9 mouse cellular contexts compared by ENCODE assay signal in the genomic region with DNA sequence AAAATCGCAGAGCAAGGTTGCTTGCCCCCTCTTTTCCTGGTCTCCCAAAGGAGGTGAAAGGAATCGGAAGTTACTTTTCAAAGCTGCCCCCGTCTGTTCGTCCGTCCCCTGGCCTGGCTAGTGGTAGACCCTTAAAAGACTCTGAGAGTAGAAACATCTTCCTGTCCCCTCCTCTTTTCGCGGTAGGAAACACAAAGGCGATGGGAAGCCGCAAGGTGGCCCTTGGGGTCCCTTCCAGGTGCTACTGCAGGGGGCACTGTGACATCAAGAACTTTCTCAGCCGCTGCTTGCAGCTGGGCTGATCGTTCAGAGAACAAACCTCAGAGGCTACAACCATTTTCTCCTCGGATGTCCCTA.
DNase-seq lines count a peak whose midpoint lies in the region; ATAC-seq and TF ChIP-seq lines count a peak whose summit lies in the region.
"Had no signal": no experiment of that assay in that cellular context is flagged by ENCODE, and none has a peak within 500 bp of the region (broad histone marks: within the 10 kb centered on the region; RNA-seq: fewer than 3 reads in every experiment).

No protein-coding gene starts in this region.

- H3K36me3 ChIP-seq in E14TG2a.4 (ENCODE audit: insufficient read depth, low read length), result no peaks in the 10 kb centered on the region
- no peaks in the 10 kb centered on the region for H3K36me3 ChIP-seq in forebrain, embryonic 16.5 days (ENCODE audit: control insufficient read depth, insufficient read depth)
- no peaks in the 10 kb centered on the region for H3K36me3 ChIP-seq in hindbrain, postnatal 0 days (ENCODE audit: insufficient read depth, low read length)
- no peaks in the 10 kb centered on the region for H3K36me3 ChIP-seq in liver, embryonic 15.5 days (replicated peaks)

- H3K9me3 ChIP-seq in E14TG2a.4 (ENCODE audit: low read length), result peaks cover 12% of the 10 kb centered on the region
- no peaks in the 10 kb centered on the region for H3K9me3 ChIP-seq in forebrain, embryonic 16.5 days (ENCODE audit: control insufficient read depth, low read length)
- H3K9me3 ChIP-seq in hindbrain, postnatal 0 days (ENCODE audit: low read length), result no peaks in the 10 kb centered on the region
- H3K9me3 ChIP-seq in liver, embryonic 15.5 days (replicated peaks), result no peaks in the 10 kb centered on the region
- H3K9me3 ChIP-seq: megakaryocyte, embryonic 14.5 days had no signal

- H3K27me3 ChIP-seq in E14TG2a.4 (ENCODE audit: insufficient read depth, low read length), result peaks cover 23% of the 10 kb centered on the region
- peaks cover 45% of the 10 kb centered on the region for H3K27me3 ChIP-seq in forebrain, embryonic 16.5 days (replicated peaks; ENCODE audit: control insufficient read depth, insufficient read depth, low read length)
- peaks cover 52% of the 10 kb centered on the region for H3K27me3 ChIP-seq in hindbrain, postnatal 0 days (ENCODE audit: insufficient read depth, low read length)
- peaks cover 33% of the 10 kb centered on the region for H3K27me3 ChIP-seq in liver, embryonic 15.5 days

- H3K27ac ChIP-seq in forebrain, embryonic 16.5 days (ENCODE audit: low read length), result no peak overlapping the region
- no peak overlapping the region for H3K27ac ChIP-seq in hindbrain, postnatal 0 days
- H3K27ac ChIP-seq in liver, embryonic 15.5 days (replicated peaks), result no peak overlapping the region

- no peak overlapping the region for H3K4me3 ChIP-seq in E14TG2a.4 (replicated peaks; ENCODE audit: low read length)
- H3K4me3 ChIP-seq in forebrain, embryonic 16.5 days (replicated peaks; ENCODE audit: low read length), result no peak overlapping the region
- no peak overlapping the region for H3K4me3 ChIP-seq in hindbrain, postnatal 0 days (ENCODE audit: low read length)
- H3K4me3 ChIP-seq in liver, embryonic 15.5 days (replicated peaks), result no peak overlapping the region
- H3K4me3 ChIP-seq: megakaryocyte, embryonic 14.5 days had no signal

- peak overlapping the region; percentile 25; the same call in 1 of the 2 replicates for H3K4me2 ChIP-seq in forebrain, embryonic 16.5 days (ENCODE audit: low read length)
- peak overlapping the region; percentile 25; the same call in 1 of the 2 replicates for H3K4me2 ChIP-seq in hindbrain, postnatal 0 days (ENCODE audit: low read depth, low read length)
- peak overlapping the region; percentile 37 for H3K4me2 ChIP-seq in liver, embryonic 15.5 days

- under 1% methylated on average over 12 of the region's 12 CpGs for WGBS in forebrain, embryonic 16.5 days
- 2% methylated on average over 12 of the region's 12 CpGs for WGBS in hindbrain, postnatal 0 days
- under 1% methylated on average over 12 of the region's 12 CpGs for WGBS in liver, embryonic 15.5 days (ENCODE audit: insufficient replicate concordance)

- no peak overlapping the region for H3K9ac ChIP-seq in forebrain, embryonic 16.5 days (replicated peaks; ENCODE audit: low read depth, low read length)
- H3K9ac ChIP-seq in hindbrain, postnatal 0 days (replicated peaks; ENCODE audit: low read length), result no peak overlapping the region
- H3K9ac ChIP-seq in liver, embryonic 15.5 days, result no peak overlapping the region

- DNase-seq in adrenal gland, adult 2 months, result peak; percentile 86
- peak; percentile 64 for DNase-seq in hindbrain, postnatal 0 days (ENCODE audit: low spot score)
- DNase-seq in ovary, postnatal 10 days (ENCODE audit: low spot score), result peak; percentile 29
- DNase-seq in spleen, adult 12 weeks (ENCODE audit: low spot score), result no peak
- no peak for DNase-seq in cerebellum, postnatal 36 days

- ATAC-seq in forebrain, embryonic 16.5 days, result no peak
- no peak for ATAC-seq in hindbrain, postnatal 0 days
- no peak for ATAC-seq in liver, embryonic 15.5 days (ENCODE audit: insufficient read depth)

- no peaks in the 10 kb centered on the region; the same call in 1 of the 2 replicates for H3K4me1 ChIP-seq in E14TG2a.4 (replicated peaks; ENCODE audit: low read depth, low read length)
- H3K4me1 ChIP-seq in forebrain, embryonic 16.5 days (replicated peaks; ENCODE audit: control insufficient read depth, insufficient read depth, low read length), result peaks cover 7% of the 10 kb centered on the region
- H3K4me1 ChIP-seq in hindbrain, postnatal 0 days (ENCODE audit: insufficient read depth, low read length), result no peaks in the 10 kb centered on the region
- no peaks in the 10 kb centered on the region for H3K4me1 ChIP-seq in liver, embryonic 15.5 days (replicated peaks)

- 0 out of 2 replicates have a peak, but pooled peaks have one; percentile 9 for TF ChIP-seq CTCF in E14TG2a.4 (conservative IDR thresholded peaks at IDR 0.05; ENCODE audit: low read length)
- peak; percentile 67 for TF ChIP-seq CTCF in hindbrain, postnatal 0 days (IDR thresholded peaks at IDR 0.05; ENCODE audit: low read depth)

Comparison
In these comparisons a context has a peak if more than half of its experiments do, and no peak if none do; other contexts are left out.
1. DNase-seq: peak in adrenal gland, adult 2 months (single experiment), hindbrain, postnatal 0 days (single experiment) and ovary, postnatal 10 days (single experiment); none in spleen, adult 12 weeks (single experiment) and cerebellum, postnatal 36 days (0 of 2).
2. Peak in every context shown above with its lines, with median percentiles within 50 percentile points of each other: H3K4me2 ChIP-seq.